Mouse (Mus musculus): ENCODE results near the gene Cul9.

DNA sequence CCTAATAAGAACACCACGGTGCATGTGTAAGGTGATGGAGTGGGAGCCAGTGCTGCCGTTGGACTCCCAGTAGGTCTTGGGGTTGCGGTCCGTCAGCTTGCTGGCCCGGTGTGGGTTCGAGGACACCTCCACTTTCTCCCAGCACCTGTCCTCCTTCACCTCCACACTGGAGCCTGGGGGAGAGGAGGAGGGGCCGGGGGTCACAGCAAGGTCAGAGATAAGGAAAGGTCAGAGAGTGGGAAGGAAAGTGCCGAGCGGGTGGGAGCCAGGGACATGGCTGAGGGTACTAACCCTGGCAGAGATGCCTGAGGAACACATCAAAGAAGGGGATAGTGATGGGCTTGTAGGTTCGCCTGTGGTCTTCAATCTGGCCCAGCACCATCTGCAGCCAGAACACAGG, 21.1 kb downstream of the Cul9 start:
- TF ChIP-seq CTCF (IDR thresholded peaks at IDR 0.05; ENCODE audit: extremely low read depth, insufficient read length, insufficient replicate concordance, low read depth, low read length) (no peak), POLR2A (IDR thresholded peaks at IDR 0.05; ENCODE audit: low read depth, low read length) (no peak)
